Mouse (Mus musculus): ENCODE measurements around the gene Rtn4r. TPM values are rescaled to one million over a fixed set of nuclear protein-coding genes. Genes with fewer than 3 reads are reported as not detected.
A peak's percentile ranks its signal among the peaks of the same experiment; 100 is the strongest.

The Rtn4r gene
- total RNA-seq, 2 experiments from 2014 or later, result 0.20 TPM; not detected in 1

- DNase-seq, result no peak
These were observed 29.3 kb downstream of the Rtn4r start for GRCm38 (mm10) chr16:18156579-18157350.

DNA sequence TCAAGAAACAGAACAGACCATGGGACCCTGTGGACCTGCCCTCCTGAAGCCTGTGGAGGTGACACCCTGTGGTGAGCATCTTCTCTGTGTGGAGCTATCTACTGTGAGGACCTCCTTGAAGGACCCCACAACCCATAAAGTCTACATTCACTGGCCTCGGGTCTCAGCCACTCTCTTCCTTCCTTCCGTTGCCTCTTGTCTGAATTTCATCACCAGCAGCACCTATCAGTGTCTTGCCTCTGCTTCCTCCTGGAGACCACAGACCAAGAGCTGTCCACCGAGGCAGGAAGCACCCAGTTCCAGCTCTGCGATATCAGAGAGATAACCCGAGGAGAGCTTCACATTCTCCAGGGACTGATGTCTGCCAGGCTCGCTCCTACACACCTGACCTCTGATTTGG, 31.8 kb downstream of the Rtn4r start:
- no peak for DNase-seq

GRCm38 (mm10) chr16:18159778-18160177, 32.3 kb downstream of the Rtn4r start:
- no peak for DNase-seq

- DNase-seq, result no peak
These were observed 33.1 kb downstream of the Rtn4r start for GRCm38 (mm10) chr16:18160514-18160913.

- no peak for DNase-seq
These were observed 33.7 kb downstream of the Rtn4r start for GRCm38 (mm10) chr16:18161190-18161589.

DNA sequence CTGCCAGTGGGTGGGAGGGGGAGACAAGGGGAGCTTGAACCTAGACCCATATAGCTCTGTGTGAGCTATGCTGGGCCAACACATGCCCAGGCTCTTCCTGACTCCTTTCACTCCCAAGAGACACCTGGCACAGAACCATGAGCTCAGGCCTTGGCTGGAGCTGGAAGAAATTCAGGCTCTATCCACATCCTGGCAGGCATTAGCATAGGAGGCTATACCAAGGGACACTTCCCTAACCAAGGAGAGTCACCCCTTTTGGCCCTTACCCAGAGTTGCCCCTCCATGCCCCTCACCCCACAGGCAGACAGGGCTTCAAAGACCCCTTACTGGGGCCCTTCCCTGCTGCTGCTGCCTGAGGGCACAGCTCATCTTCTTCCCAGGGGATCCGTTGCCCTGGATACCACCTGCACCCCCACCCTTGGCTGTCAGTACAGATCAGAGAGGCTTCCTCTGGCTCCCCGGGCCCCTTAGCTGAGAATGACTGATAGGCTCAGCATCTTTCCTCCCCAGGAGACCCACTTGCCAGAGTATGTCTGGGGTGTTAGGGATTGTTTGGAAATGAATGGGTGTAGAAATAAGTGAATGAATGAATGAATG, 37.3 kb downstream of the Rtn4r start:
- no peak for DNase-seq

GRCm38 (mm10) chr16:18166613-18167190, 39.3 kb downstream of the Rtn4r start:
- DNase-seq, result no peak

DNA sequence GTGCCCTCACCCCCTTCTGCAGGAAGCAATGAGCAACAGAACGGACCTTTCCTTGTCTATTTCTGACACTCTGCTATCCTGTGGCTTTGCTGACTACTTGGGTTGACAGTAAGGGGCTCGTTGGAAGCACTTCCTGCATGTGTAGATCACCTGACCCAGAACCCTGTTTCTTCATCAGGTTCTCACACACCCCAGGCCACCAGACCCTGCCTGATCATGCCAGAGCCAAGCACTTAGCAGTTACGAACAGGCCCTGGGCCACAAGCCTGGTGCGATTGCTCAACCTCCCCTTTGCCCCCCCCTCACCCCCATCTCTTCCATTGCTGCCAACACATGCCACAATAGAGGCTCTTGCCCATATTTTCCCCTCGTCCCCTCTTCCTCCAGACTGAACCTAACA, 41.7 kb downstream of the Rtn4r start:
- DNase-seq, result no peak

GRCm38 (mm10) chr16:18169776-18170175, 42.3 kb downstream of the Rtn4r start:
- peak in 1 of 2 experiments; percentile 41 for DNase-seq

- peak; percentile 86 to 88 for DNase-seq
These were observed 44.9 kb downstream of the Rtn4r start for GRCm38 (mm10) chr16:18172266-18172855.

DNA sequence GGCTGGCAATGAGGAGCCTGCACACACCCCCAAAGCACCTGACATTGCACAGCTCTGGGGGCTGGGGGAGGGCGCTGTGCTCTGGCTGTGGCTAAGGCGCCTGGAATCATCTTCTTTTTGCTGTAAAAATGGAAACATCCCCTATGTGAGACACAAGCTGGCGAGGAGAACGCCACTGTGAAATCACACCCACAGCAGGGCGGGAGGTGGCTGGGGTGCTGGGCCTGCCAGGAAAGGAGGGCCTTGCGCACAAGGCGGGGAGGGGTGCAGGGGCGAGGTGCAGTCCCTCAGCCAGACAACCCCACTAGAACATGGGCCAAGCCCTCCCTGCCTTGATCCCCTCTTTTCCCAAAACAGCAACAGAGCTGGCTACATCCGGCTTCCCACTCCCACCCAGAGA, 45.8 kb downstream of the Rtn4r start:
- DNase-seq, result no peak

GRCm38 (mm10) chr16:18173788-18174187, 46.3 kb downstream of the Rtn4r start:
- no peak for DNase-seq

DNA sequence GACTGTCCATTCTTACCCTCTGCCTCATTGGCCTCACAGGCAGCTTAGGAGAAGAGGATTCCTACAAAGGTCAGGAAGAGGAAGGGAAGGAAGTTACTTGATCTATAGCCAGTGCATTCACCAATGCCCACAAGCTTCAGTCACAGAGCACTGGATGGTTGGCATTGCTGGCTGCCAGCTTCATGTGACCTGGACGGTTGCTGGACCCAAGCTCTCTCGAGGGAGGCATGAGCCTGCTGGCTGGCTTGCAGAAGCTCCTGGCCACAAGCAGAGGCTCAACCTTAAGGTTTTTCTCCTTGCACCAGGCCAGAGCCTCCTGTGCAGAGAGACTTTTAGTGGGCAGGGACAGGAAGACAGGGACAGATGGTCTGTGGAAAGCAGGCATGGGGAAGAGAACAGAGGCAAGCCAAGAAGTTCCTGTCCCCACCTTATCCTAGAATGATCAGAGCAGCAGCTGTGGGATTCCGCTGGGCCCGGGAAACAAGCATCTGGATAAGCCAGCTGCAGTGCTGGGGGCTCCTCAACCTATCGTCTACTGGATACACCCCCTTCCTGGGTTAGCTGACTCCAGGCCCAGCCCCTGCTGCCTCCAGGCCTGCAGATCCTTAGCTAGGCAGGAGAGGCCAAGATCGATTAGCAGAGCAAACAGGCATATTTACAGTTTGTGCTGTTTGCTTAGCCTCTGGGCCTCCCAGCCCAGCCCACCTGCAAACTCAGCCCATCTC, 48.5 kb downstream of the Rtn4r start:
- peak in 1 of 2 experiments; percentile 20 for DNase-seq

DNA sequence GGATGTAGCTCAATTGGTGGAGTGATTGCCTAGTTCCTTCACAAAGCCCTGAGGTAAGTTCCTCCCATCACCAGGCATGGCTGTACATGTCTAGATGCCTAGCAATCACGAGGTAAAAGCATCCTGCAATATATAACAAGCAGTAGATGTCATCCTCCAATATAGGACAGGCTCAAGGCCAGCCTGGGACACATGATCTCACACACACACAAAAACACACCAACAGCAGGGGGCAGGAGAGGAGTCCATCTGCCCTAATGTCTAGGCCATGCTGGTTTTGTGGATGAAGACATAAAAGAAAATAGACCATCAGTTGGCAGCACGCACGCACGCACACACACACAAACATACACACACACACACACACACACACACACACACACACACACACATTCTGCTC, 49.3 kb downstream of the Rtn4r start:
- DNase-seq, result peak in 1 of 2 experiments; percentile 29

DNA sequence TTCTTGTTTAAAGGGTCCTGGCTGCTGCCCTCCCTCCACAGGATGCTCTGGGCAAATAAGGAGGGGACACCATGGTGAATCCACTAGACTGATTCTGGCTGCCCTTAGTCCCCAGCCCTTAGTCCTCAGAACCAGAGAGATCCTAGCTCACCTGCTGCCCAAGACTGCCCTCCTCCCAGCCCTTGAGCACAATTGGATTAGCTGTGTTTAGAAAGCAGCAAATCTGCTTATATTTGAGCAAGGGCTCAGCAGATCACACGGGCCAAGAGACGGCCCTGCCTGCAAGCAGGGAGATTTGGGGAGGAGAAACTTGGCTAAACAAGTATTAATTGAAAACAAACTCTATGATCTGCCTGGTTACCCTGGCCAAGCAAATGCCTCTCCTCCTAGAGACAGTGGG, 52.1 kb downstream of the Rtn4r start:
- DNase-seq, result no peak

DNA sequence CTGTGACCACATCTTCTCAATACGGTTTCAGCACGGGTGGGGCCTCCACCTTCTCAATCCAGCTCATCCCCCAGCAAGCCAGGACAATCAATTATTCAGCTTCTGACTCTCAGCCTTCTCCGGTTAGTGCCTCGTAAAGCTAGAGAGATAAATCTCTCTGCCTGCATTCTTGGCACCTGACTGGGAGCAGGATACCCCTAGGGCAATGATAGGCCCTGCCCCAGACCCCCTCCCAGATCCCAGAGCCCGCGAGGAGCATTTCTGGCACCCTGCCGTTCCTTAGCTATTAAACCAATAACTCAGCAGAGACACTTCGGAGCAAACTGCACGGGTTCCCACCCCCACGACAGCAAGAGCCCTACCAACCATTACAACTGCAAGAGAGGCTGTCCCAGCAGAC, 54.0 kb downstream of the Rtn4r start:
- DNase-seq, result no peak

- DNase-seq, result no peak
These were observed 55.3 kb downstream of the Rtn4r start for GRCm38 (mm10) chr16:18182766-18183165.

GRCm38 (mm10) chr16:18185715-18186449, 58.4 kb downstream of the Rtn4r start:
- DNase-seq, result no peak

DNA sequence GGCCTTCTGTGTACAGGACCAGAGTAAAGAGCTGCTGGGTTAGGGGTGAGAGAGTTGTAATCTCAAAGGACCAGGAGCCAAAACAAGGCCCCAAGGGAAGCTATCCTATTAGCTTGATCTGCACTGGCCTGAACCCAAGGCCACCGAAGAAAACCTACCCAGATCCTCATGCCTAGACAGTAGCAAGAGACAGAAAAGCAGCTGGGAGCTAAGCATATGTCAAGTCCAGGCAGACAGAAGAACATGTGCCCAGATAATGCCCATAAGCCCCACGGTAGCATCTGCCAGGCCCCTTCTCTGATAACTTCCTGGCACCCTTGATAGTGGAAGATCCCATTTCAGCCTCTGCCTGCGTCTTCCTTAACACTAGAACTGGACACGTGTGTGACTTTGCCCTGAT, 59.4 kb downstream of the Rtn4r start:
- DNase-seq, result no peak

DNA sequence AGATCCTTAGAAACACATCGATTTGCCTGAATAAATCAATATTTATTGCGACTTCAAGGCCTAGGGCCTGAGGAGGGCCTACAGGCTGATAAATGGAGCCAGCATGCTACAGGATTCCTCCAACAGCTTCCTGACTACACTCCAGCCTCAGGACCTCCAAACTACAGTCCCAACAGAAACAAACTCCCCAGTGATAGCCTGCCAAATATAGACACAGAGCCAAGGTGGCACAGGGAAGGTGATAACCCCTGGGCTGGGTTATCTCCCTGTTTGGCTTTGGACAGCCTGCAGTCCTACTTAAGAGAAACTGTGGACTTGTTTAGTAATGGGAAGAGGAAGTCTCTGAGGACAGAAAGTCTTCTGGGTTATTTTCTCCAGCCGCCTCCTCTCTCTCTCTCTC, 59.8 kb downstream of the Rtn4r start:
- no peak for DNase-seq

DNA sequence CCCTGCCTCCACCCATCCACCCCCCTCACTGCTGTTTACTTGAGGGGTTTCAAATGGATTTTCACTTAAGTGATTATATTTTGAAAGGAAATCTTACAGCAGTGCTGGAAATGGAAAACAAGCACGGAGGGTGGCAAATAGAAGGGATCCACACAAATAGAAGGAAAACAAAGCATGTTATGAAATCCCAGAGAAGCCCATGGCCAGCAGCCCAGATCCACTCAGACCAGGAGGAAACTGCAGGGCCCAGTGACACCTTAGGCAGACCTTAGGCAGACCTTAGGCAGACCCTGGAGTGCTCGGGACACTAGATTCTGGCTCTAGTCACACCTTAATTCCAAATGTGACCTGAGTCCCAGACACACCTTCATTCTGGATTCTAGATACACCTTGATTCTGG, 63.6 kb downstream of the Rtn4r start:
- DNase-seq, result no peak

Measured in adrenal gland, postnatal 36 days (tissue).